Mouse (Mus musculus) spleen, adult 12 weeks (tissue): ENCODE data around the gene Psg21.
"Not testable (repeated sequence)": the region's sequence is repeated elsewhere in the genome, so short reads cannot be mapped to it uniquely, and the experiment has no call there.

ENCODE experiments used
- DNase-seq: peaks from one replicate; pipeline ENCODE4 v3.0.0; 2022; ENCODE audit warnings: low spot score

The Psg21 gene

GRCm38 (mm10) chr7:18656625-18657024 lies at the start of gene Psg21:
Gene Psg21 (minus strand): TSS chr7:18656725.
- DNase-seq, result not testable (repeated sequence)

- DNase-seq, result no peak
These were observed 29.6 kb upstream of the Psg21 start, which contains the start of gene Psg20 for GRCm38 (mm10) chr7:18686085-18686484. Gene Psg20 (minus strand): TSS chr7:18686185.

GRCm38 (mm10) chr7:18685586-18685985 lies 29.1 kb upstream of the Psg21 start:
- DNase-seq, result no peak

- DNase-seq, result no peak
These were observed 23.2 kb upstream of the Psg21 start for GRCm38 (mm10) chr7:18679772-18680171.

GRCm38 (mm10) chr7:18626921-18627320 lies 29.6 kb downstream of the Psg21 start:
- not testable (repeated sequence) for DNase-seq

- not testable (repeated sequence) for DNase-seq
These were observed 40.1 kb downstream of the Psg21 start, which contains the start of gene Psg23 for GRCm38 (mm10) chr7:18616401-18616800. Gene Psg23 (minus strand): TSS chr7:18616501.
